Mouse (Mus musculus) cerebellum, adult 8-10 months (tissue): ENCODE measurements at regions not wholly inside any gene's neighbourhood (a gene's known extent, or its start where the extent isn't known, plus 50 kb on each side); places are given as distances from the start of the nearest gene placed in this dataset.

Experiments
- DNase-seq: peaks from one replicate; pipeline ENCODE4 v3.0.0; 2022

DNA sequence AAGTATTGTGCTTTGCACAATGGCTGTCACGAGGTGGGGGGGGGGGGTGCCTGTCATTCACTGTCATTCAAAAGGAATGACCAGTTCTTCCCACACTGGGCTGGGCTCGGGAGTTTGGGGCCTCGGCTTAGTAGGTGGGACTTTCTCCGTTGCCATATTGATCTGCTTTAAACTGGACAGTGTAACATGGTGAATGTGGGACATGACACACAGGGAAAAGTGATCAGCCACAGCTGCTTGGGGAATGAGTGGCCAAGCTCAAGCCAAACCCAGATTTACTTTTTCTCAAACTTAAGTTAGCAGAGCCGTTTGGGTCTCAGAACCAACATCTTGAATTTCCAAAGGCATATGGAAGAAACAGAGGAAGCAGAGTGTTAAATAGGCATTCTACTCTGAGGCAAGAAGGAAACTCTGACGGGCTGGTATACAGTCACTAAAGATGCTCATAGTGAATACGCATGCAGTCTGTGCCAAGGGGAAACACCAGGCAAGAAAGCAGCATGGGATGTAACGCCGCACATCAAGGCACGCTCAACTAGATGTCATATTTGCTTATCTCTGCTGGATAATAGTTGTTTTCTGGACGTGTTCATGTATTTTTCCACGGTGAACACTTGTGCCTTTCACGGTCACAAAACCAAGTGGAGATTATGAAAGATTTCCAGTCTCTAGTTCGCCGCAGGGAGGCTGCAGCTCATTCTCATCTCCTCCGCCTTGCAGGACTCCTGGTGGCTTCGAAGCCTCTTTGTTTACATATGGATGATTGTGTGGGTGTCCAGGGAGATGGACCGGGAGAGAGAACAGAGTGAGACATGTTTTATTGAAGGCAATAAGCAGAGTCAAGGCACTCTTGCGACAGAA lies 72.3 kb upstream of the 1700024P04Rik start:
- DNase-seq: no peak

DNA sequence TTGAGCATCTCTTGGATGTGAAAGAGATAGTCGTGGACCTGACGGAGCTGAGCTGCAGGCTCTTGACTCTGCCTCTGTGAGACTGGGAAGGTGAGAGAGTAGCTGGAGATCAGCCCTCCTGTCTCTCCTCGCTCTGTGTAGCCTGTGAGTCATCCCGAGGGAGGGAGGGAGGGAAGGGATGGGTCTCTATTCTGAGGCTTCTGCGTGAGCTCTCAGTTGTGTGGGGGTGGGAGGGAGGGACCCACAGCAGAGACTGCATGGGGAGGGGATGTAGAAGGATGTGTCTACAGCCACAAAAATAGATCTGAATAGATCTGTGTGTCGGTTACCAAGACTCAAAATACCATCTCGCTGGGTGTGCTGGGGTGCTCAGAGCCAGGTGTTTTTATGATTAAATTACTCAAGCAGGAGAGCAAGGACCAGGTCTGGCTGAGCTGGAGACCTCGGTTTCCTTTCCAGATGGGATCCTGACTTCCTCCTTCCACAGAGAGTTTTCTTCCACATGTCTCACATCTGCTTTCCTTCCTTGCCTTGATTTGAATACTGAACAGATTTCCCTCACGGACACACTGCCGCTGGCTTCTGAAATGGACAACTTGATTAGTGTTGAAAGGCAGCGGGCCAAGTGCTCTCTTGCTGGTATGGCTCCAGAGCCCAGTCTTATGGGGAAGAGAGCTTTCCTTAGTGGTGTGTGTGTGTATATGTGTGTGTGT lies 71.4 kb upstream of the 1700024P04Rik start:
- DNase-seq: no peak

GRCm38 (mm10) chr13:99052076-99052475 lies 67.7 kb upstream of the 1700024P04Rik start:
- DNase-seq: no peak

- DNase-seq: no peak
These were observed 65.3 kb upstream of the 1700024P04Rik start for GRCm38 (mm10) chr13:99049699-99050098.

- DNase-seq: no peak
These were observed 64.3 kb upstream of the 1700024P04Rik start for GRCm38 (mm10) chr13:99048651-99049100.

DNA sequence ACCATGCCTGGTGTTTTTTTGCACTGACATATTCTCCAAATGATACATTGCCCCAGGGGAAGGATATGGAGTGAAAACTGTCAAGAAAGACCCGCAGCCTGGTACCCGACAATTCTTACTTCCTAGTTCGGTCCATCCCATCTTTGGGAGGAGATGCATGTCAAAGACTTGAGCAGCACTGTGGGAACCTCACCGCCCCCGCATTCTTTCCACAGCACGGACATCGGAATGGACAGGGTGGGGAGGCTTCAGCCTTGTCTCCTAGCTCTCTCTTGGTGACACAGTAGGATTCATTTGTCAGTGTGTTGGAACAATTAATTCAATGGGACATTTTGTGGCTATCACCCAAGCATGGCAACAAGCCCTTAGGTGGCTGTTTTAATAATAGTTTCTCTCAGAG lies 62.9 kb upstream of the 1700024P04Rik start:
- no peak for DNase-seq

GRCm38 (mm10) chr13:99046737-99047136 lies 62.4 kb upstream of the 1700024P04Rik start:
- DNase-seq: no peak

- DNase-seq: no peak
These were observed 57.7 kb upstream of the 1700024P04Rik start for GRCm38 (mm10) chr13:99042086-99042485.

GRCm38 (mm10) chr13:99041256-99041655 lies 56.9 kb upstream of the 1700024P04Rik start:
- no peak for DNase-seq

DNA sequence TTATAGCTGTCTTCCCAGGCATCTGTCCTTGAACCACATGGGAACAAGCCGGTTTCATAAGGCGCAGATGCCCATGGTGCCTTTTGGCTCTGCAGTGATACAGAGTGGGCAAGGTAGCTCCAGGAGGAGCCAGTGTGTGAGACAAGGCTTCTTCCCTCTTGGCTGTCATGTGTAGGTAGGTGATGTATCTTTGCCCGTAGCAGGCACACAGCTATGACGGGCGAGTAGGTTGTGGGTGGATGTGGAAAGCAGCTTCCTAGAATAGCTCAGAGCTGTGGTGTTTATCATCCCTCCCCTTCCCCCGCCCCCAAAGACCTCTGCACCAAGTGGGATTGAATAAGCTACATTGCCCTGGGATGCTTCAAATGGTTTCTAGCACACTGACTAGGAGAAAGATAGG lies 56.5 kb upstream of the 1700024P04Rik start:
- no peak for DNase-seq

GRCm38 (mm10) chr13:99040171-99040570 lies 55.8 kb upstream of the 1700024P04Rik start:
- DNase-seq: no peak

- DNase-seq: no peak
These were observed 54.7 kb upstream of the 1700024P04Rik start for GRCm38 (mm10) chr13:99039063-99039385.

- DNase-seq: no peak
These were observed 54.1 kb upstream of the 1700024P04Rik start for GRCm38 (mm10) chr13:99038198-99039062.

GRCm38 (mm10) chr13:99037131-99037530 lies 52.8 kb upstream of the 1700024P04Rik start:
- no peak for DNase-seq
